Mouse (Mus musculus): ENCODE results near the gene Dlg2. TPM values are rescaled to one million over a fixed set of nuclear protein-coding genes. Genes with fewer than 3 reads are reported as not detected.
A peak's percentile ranks its signal among the peaks of the same experiment; 100 is the strongest.

Dlg2 gene
- polyA plus RNA-seq, 1 experiment from 2014 or later, result 1.4 TPM

DNA sequence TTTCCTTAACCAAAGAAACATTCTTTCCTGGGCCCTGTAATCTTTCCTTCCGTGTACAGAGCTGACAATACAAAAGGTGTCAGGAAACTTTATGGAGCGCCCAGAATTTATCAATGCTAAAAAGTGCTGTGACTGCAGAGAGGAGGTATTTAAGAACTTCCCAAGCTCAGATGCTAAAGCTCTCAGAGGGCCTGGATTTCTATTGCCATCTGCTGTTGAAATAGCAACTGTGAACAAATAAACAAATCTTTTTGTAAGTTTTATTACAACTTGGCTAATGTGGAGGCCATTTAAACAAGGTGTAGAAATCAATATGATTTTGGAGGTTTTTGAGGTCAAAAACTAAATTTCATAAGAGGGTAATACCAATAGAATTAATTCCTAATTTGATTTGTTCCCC is 1570.8 kb downstream of the Dlg2 start:
- 40% methylated on average over 2 of the region's 2 CpGs for WGBS
- ATAC-seq (replicated peaks; ENCODE audit: low FRiP score), result no peak
- no peak overlapping the region for H3K27ac ChIP-seq

DNA sequence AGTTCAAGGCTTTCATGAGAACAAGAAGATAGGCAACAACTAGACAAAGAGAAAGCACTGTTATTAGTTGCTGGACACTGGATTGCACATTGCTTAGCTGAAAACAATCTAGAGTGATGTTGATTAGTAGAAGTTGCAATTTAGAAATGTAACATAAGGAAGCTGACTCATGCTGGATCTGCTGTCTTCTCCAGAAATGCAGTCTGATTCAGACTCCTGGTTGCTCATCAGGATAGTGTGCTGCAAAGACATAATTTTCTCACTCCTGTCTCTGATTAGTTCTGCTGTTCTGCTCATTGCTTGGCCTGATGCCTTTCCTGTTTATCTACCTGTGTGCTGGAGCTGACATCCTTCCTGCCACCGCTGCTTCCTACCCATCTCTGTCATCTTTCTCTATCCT is 1572.4 kb downstream of the Dlg2 start:
- no peaks in the 10 kb centered on the region for H3K36me3 ChIP-seq
- ATAC-seq (replicated peaks; ENCODE audit: low FRiP score), result no peak
- H3K4me2 ChIP-seq, result no peak overlapping the region
- no peaks in the 10 kb centered on the region for H3K9me3 ChIP-seq (replicated peaks)
- no peak overlapping the region for H3K4me3 ChIP-seq (replicated peaks)
- H3K9ac ChIP-seq, result no peak overlapping the region
- no peak overlapping the region for H3K27ac ChIP-seq
- H3K27me3 ChIP-seq, result no peaks in the 10 kb centered on the region
- no peaks in the 10 kb centered on the region for H3K4me1 ChIP-seq
- WGBS, result 87% methylated on average over 1 of the region's 1 CpGs

More for the DNA sequence above, 1570.8 kb downstream of the Dlg2 start:
- no peaks in the 10 kb centered on the region for H3K36me3 ChIP-seq
- no peak overlapping the region for H3K9ac ChIP-seq
- no peaks in the 10 kb centered on the region for H3K27me3 ChIP-seq
- H3K4me3 ChIP-seq (replicated peaks), result no peak overlapping the region
- H3K4me2 ChIP-seq, result no peak overlapping the region
- no peaks in the 10 kb centered on the region for H3K4me1 ChIP-seq
- no peaks in the 10 kb centered on the region for H3K9me3 ChIP-seq (replicated peaks)

DNA sequence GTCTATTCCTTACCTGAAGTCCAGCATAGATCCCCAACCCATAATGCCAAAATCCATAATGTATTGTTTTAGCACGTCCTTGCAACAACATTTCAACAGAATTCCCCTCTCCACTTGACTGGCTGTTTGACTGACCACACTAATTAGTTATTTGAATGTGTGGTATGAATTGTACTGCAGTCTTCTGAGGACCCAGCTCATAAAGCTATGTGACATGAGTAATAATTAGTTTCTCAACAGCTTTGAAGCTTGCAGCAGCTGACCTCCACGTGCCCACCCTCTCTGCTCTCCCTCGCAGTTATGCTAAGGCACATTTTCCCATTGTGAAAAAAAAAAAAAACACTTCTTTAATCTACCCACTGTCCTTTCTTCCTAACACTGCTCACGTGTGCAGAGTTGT is 1590.4 kb downstream of the Dlg2 start:
- no peak overlapping the region for H3K4me3 ChIP-seq (replicated peaks)
- no peak overlapping the region for H3K4me2 ChIP-seq
- H3K36me3 ChIP-seq, result no peaks in the 10 kb centered on the region
- no peak overlapping the region for H3K9ac ChIP-seq
- H3K9me3 ChIP-seq (replicated peaks), result no peaks in the 10 kb centered on the region
- H3K27ac ChIP-seq, result no peak overlapping the region
- H3K27me3 ChIP-seq, result no peaks in the 10 kb centered on the region
- 54% methylated on average over 4 of the region's 4 CpGs for WGBS
- no peak for ATAC-seq (replicated peaks; ENCODE audit: low FRiP score)
- no peaks in the 10 kb centered on the region for H3K4me1 ChIP-seq

DNA sequence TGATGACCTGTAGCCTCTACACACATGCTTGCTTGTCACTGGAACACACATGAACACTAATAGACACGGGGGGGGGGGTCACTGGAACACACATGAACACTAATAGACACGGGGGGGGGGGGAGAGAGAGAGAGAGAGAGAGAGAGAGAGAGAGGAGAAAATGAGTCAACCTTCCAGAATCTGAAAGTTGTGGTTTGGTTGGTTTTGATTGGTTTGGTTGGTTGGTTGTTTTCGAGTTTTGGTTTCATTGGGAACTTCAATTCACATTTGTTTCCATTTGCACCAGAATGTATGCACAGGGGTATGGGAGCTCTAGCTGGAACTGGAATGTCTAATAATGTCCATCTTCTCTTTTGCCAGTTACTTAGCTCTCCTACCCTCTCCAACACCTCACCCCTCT is 1611.0 kb downstream of the Dlg2 start:
- 52% methylated on average over 3 of the region's 3 CpGs for WGBS
- no peaks in the 10 kb centered on the region for H3K4me1 ChIP-seq
- no peaks in the 10 kb centered on the region for H3K9me3 ChIP-seq (replicated peaks)
- ATAC-seq (replicated peaks; ENCODE audit: low FRiP score), result no peak
- H3K27ac ChIP-seq, result no peak overlapping the region
- H3K4me3 ChIP-seq (replicated peaks), result no peak overlapping the region
- no peak overlapping the region for H3K4me2 ChIP-seq
- H3K27me3 ChIP-seq, result no peaks in the 10 kb centered on the region
- no peaks in the 10 kb centered on the region for H3K36me3 ChIP-seq
- no peak overlapping the region for H3K9ac ChIP-seq

DNA sequence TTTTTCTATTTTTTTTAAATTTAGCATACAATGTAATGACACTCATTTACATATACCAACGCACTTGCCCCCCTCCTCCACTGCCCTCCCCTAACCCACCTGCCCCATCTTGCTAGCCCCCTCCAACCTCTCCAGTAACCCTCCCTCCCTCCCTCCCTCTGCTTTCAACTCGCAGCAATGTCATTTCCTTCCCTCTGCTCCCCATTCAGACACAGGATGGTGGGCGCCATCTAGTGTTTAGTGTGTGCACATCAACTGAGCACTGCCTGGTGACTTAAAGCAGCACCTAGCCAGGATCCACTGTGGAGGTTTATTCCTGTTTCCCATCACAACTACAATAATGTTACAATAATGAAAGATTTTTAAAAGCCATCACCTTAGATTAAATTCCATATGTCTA is 1617.4 kb downstream of the Dlg2 start:
- H3K4me1 ChIP-seq, result no peaks in the 10 kb centered on the region
- H3K4me3 ChIP-seq (replicated peaks), result no peak overlapping the region
- H3K9ac ChIP-seq, result no peak overlapping the region
- peak; percentile 82 for ATAC-seq (replicated peaks; ENCODE audit: low FRiP score)
- WGBS, result 2% methylated on average over 3 of the region's 3 CpGs
- H3K36me3 ChIP-seq, result no peaks in the 10 kb centered on the region
- no peaks in the 10 kb centered on the region for H3K27me3 ChIP-seq
- H3K27ac ChIP-seq, result no peak overlapping the region
- H3K4me2 ChIP-seq, result no peak overlapping the region
- no peaks in the 10 kb centered on the region for H3K9me3 ChIP-seq (replicated peaks)

DNA sequence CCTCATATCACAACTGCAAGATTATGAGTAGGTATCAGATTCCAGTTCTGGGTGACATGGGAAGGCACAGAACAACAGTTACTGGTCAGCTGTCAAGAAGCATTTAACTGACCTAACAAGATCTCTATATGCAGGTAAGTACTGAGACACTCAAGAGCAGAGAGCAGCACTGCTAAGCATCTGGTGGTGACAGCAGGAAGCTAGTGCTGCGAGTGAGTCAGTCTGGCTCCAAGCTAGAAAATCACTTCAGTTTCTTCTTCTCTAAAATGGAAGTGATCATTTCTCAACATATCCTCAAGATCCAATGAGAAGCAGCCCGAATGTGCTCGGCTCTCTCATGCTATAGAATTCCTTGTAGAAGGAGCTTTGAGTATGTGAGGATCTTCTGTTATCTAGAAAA is 1618.7 kb downstream of the Dlg2 start:
- Histone ChIP-seq H3K9ac (no peak overlapping the region), H3K4me1 (no peaks in the 10 kb centered on the region), H3K27ac (no peak overlapping the region), H3K4me3 (replicated peaks) (no peak overlapping the region), H3K4me2 (no peak overlapping the region), H3K36me3 (no peaks in the 10 kb centered on the region), H3K27me3 (no peaks in the 10 kb centered on the region), H3K9me3 (replicated peaks) (no peaks in the 10 kb centered on the region)
- WGBS, result 77% methylated on average over 3 of the region's 3 CpGs
- ATAC-seq (replicated peaks; ENCODE audit: low FRiP score), result no peak

DNA sequence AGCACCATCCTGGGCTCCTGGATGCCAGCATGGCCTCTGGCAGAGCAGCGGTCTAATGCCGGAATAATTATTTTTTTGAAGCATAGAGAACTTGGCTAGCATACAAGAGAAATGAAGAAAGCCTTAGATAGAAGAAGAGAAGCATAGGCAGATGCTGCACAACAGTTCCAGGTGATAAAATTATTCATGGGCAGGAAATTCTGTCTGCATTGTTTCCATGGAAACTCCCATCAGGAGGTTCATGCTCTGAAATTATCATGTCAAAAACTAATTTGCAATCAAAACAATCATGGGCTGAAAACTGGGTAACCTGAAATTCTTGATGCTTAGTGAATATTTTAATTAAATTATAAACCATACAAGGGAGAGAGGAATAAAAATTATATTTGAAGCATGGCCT is 1624.4 kb downstream of the Dlg2 start:
- H3K9ac ChIP-seq, result no peak overlapping the region
- H3K4me1 ChIP-seq, result no peaks in the 10 kb centered on the region
- H3K27ac ChIP-seq, result no peak overlapping the region
- H3K4me2 ChIP-seq, result no peak overlapping the region
- H3K27me3 ChIP-seq, result peaks cover 7% of the 10 kb centered on the region; the same call in 1 of the 2 replicates
- 92% methylated on average over 2 of the region's 2 CpGs for WGBS
- H3K4me3 ChIP-seq (replicated peaks), result no peak overlapping the region
- no peaks in the 10 kb centered on the region for H3K9me3 ChIP-seq (replicated peaks)
- H3K36me3 ChIP-seq, result no peaks in the 10 kb centered on the region
- ATAC-seq (replicated peaks; ENCODE audit: low FRiP score), result no peak

DNA sequence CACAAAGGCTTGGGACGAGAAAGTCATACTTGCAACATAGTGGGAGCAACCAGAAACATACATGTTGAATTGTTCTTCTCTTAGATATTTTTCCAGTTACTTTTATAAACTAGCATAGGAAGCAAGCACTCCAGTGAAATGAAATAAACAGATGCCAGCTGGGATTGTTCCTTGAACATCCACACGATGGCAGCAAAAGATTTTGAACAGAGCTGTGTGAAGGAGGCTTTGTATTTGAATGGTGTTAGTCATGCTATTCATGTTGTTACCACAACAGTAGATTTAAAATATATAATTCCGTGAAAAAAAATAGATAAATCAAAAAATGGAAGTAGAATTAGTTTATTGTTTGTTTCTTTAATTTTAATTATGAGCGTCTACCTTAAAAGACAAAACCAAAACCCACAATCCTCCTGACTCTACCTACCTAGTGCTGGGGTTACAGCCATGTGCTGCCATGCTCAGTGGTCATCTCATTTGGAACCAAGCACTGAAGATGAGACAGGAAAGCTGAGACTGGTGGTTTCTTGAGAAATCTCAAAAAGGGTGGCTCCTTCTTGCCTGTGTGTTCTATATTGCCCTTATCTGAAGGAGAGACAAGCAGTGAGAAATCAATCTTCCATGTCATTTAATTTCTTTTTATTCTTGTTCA is 1626.5 kb downstream of the Dlg2 start:
- Histone ChIP-seq H3K27me3 (peaks cover 7% of the 10 kb centered on the region; the same call in 1 of the 2 replicates), H3K27ac (no peak overlapping the region), H3K36me3 (no peaks in the 10 kb centered on the region), H3K4me2 (no peak overlapping the region), H3K4me3 (replicated peaks) (no peak overlapping the region), H3K4me1 (no peaks in the 10 kb centered on the region), H3K9me3 (replicated peaks) (no peaks in the 10 kb centered on the region), H3K9ac (no peak overlapping the region)
- WGBS, result 16% methylated on average over 4 of the region's 4 CpGs
- 0 out of 2 replicates have a peak, but pooled peaks have one; percentile 49 for ATAC-seq (replicated peaks; ENCODE audit: low FRiP score)

DNA sequence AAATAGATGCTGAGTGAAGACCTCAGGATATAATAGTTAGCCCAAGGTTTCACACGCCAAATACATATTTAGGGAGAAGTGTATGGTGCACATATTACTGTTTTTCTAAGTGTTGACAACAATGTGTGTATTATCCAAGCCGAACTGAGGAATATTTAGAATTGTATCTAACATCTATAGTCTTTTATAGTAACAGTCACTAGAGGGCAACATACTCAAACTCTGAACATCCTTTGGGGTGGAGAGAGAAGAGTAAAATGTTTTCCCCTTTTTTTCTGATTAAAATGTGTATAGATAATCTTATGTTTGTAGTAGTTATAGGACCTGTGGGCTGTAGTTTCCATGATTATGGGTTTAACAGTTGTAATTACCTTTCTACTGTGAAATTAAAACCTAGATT is 1629.0 kb downstream of the Dlg2 start:
- Histone ChIP-seq H3K4me1 (no peaks in the 10 kb centered on the region), H3K4me2 (no peak overlapping the region), H3K4me3 (replicated peaks) (no peak overlapping the region), H3K9me3 (replicated peaks) (no peaks in the 10 kb centered on the region), H3K27ac (no peak overlapping the region), H3K9ac (no peak overlapping the region), H3K27me3 (peaks cover 7% of the 10 kb centered on the region; the same call in 1 of the 2 replicates), H3K36me3 (no peaks in the 10 kb centered on the region)
- WGBS, result 40% methylated on average over 2 of the region's 2 CpGs
- no peak for ATAC-seq (replicated peaks; ENCODE audit: low FRiP score)

DNA sequence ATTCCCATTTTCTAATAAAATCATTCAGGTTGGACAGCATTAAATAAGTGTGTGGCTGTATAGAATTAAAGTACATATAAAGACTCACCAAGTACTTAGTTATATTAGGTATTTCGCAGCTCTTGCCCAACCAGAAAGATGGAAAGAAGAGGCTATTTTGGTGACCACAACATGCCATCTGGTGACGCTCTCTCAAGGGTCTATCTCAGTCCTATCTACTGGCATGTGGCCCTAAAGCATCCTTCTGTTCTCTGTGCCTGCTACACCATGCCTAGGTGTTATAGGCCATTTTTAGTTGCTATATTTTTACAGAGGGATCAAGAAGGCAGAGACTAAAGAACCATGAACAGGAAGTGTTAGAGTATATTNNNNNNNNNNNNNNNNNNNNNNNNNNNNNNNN is 1629.5 kb downstream of the Dlg2 start:
- Histone ChIP-seq H3K4me2 (no peak overlapping the region), H3K9me3 (replicated peaks) (no peaks in the 10 kb centered on the region), H3K27me3 (peaks cover 7% of the 10 kb centered on the region; the same call in 1 of the 2 replicates), H3K4me3 (replicated peaks) (no peak overlapping the region), H3K27ac (no peak overlapping the region), H3K4me1 (no peaks in the 10 kb centered on the region), H3K36me3 (no peaks in the 10 kb centered on the region), H3K9ac (no peak overlapping the region)
- ATAC-seq (replicated peaks; ENCODE audit: low FRiP score), result no peak
- 83% methylated on average over 2 of the region's 2 CpGs for WGBS

DNA sequence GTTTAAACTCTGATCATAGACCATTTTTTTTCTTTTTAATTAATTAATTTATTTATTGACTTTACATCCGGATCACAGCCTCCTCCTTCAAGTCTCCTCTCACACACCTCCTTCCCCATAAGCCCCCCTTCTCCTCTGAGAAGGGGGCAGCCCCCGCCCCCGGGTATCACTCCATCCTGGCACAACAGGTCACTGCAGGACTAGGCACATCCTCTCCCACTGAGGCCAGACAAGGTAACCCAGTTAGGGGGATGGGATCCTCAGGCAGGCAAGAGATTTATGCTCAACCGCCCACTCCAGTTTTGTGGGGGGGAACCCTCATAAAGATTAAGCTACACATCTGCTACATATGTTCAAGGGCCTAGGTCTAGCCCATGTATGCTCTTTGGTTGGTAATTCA is 1636.6 kb downstream of the Dlg2 start:
- H3K9me3 ChIP-seq (replicated peaks), result no peaks in the 10 kb centered on the region
- no peak overlapping the region for H3K4me3 ChIP-seq (replicated peaks)
- no peak overlapping the region for H3K27ac ChIP-seq
- H3K27me3 ChIP-seq, result no peaks in the 10 kb centered on the region
- H3K4me1 ChIP-seq, result no peaks in the 10 kb centered on the region
- WGBS, result 78% methylated on average over 4 of the region's 4 CpGs
- H3K4me2 ChIP-seq, result no peak overlapping the region
- H3K36me3 ChIP-seq, result no peaks in the 10 kb centered on the region
- H3K9ac ChIP-seq, result no peak overlapping the region
- ATAC-seq (replicated peaks; ENCODE audit: low FRiP score), result no peak

DNA sequence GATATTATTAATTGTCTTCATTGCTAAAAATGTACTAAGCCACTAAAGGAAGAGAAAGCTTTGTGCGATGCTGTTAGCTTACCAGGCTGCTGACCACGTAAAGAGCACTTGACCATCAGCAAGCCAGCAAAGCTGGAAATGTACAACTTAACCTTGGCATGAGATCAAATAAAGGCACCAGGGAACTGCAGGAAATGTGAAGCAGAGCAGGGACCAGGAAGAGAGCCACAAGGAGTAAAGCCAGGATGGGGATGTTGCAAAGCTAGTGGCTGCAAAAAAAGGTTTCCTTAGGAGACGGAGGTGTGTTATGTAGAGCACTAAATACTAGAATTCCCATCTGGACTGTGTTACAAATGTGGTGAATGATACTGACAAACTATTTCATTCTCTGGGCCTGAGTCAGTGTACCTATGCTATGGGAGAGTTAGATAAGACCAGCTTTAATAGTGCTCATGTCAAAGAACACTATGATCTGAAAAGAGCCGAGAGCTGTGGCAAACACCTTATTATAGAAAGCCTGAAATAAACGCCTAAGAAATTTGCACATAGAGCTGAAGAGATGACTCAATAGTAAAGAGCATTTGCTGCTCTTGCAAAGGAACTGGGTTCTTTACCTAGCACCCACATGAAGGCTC is 1638.9 kb downstream of the Dlg2 start:
- Histone ChIP-seq H3K27ac (no peak overlapping the region), H3K9me3 (replicated peaks) (no peaks in the 10 kb centered on the region), H3K27me3 (no peaks in the 10 kb centered on the region), H3K4me2 (no peak overlapping the region), H3K36me3 (no peaks in the 10 kb centered on the region), H3K9ac (no peak overlapping the region), H3K4me1 (no peaks in the 10 kb centered on the region), H3K4me3 (replicated peaks) (no peak overlapping the region)
- no peak for ATAC-seq (replicated peaks; ENCODE audit: low FRiP score)
- 81% methylated on average over 5 of the region's 5 CpGs for WGBS

DNA sequence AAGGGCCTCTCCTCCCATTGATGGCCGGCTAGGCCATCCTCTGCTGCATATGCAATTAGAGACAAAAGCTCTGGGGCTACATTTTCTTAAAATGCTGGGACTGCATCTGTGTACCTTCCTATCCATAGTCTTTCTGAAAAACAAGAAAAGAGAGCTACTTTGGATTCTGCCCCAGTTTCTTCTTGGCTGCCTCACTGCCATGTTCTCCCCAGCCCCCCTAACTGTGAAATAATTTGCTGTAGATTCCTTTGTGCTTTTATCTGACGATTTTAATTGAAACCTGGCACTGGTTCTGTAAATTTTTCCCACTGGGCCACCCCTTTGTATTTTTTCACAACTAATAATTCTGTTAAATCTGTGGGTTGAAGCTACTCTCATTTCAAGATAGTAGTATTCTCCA is 1646.8 kb downstream of the Dlg2 start:
- H3K27ac ChIP-seq, result no peak overlapping the region
- H3K36me3 ChIP-seq, result no peaks in the 10 kb centered on the region
- H3K9me3 ChIP-seq (replicated peaks), result no peaks in the 10 kb centered on the region
- ATAC-seq (replicated peaks; ENCODE audit: low FRiP score), result no peak
- H3K27me3 ChIP-seq, result no peaks in the 10 kb centered on the region
- H3K4me1 ChIP-seq, result no peaks in the 10 kb centered on the region
- H3K9ac ChIP-seq, result no peak overlapping the region
- H3K4me2 ChIP-seq, result no peak overlapping the region
- 63% methylated on average over 2 of the region's 2 CpGs for WGBS
- H3K4me3 ChIP-seq (replicated peaks), result no peak overlapping the region

Data from kidney, embryonic 15.5 days (tissue).